Mouse (Mus musculus) layer of hippocampus, adult 9-10 months (tissue): ENCODE measurements around the gene Fgf11.

Source experiments
- DNase-seq: peaks from one replicate; pipeline ENCODE4 v3.0.0; 2022; ENCODE audit warnings: low spot score

Fgf11 gene

GRCm38 (mm10) chr11:69784793-69785272, 16.8 kb downstream of the Fgf11 start:
- no peak for DNase-seq

DNA sequence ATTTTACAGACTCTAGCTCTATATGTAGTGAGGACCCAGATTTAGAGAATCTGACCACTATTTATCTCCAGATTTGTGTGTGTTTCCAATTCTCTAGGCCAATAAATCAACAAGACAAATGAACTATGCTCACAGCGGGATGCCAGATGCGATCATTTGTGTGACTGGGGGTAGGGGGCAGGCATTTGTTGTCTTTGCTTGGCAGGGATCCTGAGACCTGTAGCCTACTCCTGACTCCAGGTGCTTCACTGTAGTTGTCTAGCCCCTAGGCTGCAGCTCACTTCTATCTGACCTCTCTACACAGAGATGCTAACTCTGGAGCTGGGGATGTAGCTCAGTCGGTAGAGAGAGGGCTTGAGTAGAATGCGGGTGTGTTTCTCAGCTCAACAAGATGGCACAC, 19.8 kb downstream of the Fgf11 start:
- no peak for DNase-seq

GRCm38 (mm10) chr11:69778985-69779384, 22.7 kb downstream of the Fgf11 start:
- no peak for DNase-seq

GRCm38 (mm10) chr11:69778258-69778982, 23.2 kb downstream of the Fgf11 start:
- DNase-seq: no peak

DNA sequence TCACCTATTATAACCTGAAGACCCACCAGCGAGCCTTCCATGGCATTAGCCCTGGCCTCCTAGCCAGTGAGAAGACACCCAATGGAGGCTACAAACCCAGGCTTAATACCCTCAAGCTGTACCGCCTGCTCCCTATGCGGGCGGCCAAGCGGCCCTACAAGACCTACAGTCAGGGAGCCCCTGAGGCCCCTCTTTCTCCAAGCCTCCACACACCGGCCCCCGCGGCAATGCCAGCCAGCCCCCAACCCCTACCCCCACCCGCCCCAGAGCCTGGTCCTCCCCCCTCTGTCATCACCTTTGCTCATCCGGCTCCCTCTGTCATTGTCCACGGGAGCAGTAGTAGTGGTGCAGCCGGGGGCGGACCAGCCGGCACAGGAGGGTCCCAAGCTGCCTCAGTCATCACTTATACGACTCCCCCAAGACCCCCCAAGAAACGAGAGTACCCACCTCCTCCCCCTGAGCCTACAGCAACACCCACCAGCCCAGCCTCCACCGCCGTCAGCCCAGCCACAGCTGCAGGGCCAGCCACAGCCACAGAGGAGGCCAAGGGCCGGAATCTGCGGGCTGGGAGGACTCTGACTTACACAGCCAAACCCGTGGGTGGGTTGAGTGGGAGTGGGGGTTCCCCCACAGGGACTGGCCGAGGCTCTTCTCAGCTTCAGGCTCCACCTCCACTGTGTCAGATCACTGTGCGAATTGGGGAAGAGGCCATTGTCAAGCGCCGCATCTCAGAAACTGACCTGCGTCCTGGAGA, 24.0 kb downstream of the Fgf11 start:
- DNase-seq: no peak

GRCm38 (mm10) chr11:69776488-69776887, 25.2 kb downstream of the Fgf11 start:
- no peak for DNase-seq

- no peak for DNase-seq
These were observed 25.9 kb downstream of the Fgf11 start for GRCm38 (mm10) chr11:69775716-69776115.

- DNase-seq: no peak
These were observed 26.7 kb downstream of the Fgf11 start for GRCm38 (mm10) chr11:69774961-69775360.

DNA sequence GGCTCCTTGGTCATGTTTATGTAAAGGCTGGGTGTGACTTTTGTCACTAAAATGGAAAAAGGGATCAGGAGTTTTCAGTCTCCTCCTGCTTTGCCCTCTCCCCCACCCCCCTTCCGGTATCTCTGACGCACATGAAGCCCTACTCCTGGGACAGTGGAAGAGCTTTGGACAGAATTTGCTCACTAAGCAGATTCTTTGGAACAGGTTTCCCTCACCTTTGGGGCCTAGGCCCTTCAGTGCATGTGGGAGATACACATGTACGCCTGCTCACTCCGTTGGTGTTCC, 34.1 kb downstream of the Fgf11 start:
- no peak for DNase-seq

DNA sequence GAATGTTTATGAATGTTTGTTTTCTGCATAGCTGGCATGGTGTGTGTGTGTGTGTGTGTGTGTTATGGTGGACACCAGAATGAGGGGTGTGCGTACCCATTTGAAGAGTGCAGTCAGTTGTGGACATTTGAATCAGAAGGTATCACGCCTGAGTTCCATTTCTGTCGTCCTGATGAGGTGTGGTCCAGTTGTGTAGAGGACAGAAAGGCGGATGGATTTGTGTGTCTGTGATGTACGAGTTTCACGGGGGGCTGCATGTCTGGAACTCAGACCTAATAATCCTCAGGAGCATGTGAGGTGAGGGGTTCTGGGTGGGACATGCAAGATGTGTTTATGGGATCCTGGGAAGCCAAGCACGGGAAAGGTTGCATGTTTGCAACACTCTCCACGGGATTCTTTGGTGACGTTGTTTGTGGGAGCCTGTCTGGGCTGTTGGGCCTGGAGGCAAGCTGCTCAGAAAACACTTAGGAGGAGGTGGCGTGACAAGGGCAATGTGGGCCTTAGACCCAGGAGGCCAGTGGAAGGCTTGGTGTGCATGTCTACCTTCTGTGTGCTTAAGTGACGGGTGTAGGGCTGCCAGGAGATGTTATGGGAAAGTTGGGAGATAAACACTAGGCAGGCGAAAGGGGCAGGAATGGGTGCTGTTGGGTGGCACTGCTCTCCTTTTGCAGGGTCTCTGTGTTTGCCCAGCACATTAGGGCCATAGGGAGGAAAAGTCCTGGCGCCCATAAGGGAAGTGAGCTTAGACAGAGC, 34.6 kb downstream of the Fgf11 start:
- DNase-seq: no peak

- no peak for DNase-seq
These were observed 35.5 kb downstream of the Fgf11 start for GRCm38 (mm10) chr11:69766126-69766609.

DNA sequence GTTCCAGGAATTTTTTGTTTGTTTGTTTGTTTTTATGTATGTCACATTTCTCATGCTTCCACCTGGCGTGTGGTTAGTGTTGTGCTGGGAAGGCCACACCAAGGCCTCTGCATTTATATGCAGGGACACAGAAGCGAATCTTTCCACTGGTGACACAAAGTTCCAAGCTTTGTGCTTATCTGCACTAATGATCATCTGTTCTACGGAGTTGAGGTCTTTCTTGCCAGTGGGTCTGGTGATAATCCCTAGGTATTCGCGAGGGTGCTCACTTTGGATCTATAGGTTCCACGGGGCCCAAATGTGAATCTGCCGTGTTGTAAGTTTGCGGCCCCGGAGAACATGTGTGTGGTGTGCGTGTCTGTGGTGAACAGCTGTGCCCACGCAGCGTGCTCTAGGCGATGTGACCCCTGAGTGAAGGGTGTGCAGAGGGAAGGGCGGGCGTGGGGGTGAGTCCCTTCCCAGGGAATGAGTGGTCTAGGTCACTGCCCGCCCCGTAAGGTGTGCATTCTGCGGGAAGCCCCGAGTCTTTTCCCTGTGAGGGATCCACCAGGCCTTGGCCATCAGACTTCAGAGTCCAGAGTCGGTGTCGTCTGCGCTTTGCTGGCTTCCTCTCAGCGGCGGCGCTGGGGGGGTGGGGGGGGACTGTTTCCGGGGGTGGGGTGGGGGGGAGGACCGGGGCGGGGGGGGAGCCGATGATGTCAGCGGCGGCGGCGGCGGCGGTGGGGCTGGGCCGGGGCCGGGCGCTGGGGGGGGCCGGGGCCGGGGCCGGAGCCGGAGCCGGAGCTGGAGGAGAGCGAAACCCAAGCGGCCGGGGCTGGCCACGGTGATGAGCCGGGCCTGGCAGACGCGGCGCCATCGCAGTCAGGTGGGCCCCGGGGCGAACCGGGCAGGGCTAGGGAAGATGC, 36.2 kb downstream of the Fgf11 start, which contains the start of gene Zbtb4:
Gene Zbtb4, plus strand, starts transcription at position 692 of the 905 bp plus-strand sequence.
- no peak for DNase-seq

GRCm38 (mm10) chr11:69763551-69763950, 38.1 kb downstream of the Fgf11 start:
- DNase-seq: no peak

DNA sequence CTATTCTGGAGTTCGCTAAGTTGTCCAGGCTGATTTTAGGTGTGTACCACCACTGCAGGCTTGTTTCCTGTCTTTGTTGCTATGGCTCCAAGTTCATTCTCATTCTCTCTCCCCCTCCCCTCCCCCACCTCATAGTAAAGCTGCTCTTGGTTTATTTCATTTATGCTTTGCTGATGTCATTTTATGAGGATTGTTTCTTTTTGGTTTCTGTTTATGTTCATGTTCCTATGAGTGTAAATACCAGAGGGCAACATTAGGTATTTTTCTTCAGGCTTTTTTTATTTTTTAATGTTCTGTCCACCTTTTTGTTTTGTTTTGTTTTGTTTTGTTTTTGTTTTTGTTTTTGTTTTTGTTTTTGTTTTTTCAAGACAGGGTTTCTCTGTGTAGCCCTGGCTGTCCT, 39.8 kb downstream of the Fgf11 start, which contains the start of gene Slc35g3:
Gene Slc35g3, minus strand, starts transcription at position 101 of the 400 bp plus-strand sequence.
- no peak for DNase-seq

- DNase-seq: no peak
These were observed 40.8 kb downstream of the Fgf11 start for GRCm38 (mm10) chr11:69760901-69761200.

DNA sequence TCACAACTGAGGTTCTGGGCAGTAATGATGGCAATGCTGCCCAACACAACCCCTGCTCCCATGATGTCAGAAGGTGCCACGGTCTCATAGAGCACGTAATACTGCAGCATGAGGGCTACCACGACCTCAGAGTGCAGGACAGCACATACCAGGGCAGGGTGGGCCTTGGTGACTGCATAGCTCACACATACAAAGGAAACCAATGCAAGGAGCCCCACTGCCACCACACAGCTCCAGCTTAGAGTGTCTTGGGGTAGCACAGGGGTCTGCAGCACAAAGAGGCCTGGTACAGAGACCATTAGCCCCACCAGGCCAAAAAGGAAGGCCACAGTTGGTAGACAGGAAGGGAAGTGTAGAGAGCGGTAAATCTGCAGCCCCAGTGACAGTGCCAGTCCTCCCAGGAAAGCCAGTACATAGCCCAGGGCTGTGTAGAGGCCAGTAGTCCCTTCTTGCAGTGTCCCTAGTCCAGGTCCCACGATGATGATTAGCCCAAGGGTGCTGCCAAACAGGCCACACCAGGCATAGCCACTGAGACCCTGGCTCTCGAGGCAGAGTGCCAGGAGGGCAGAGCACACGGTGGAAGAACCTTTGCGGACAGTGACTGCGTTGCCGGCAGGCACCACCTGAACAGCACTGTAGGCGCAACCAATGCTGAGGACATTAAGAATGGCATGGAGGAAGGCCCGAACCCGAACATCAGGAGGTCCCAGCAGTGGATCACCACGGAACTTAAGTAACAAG, 41.3 kb downstream of the Fgf11 start:
- DNase-seq: no peak

- peak; percentile 66 for DNase-seq
These were observed 42.5 kb downstream of the Fgf11 start for GRCm38 (mm10) chr11:69758971-69759721.

DNA sequence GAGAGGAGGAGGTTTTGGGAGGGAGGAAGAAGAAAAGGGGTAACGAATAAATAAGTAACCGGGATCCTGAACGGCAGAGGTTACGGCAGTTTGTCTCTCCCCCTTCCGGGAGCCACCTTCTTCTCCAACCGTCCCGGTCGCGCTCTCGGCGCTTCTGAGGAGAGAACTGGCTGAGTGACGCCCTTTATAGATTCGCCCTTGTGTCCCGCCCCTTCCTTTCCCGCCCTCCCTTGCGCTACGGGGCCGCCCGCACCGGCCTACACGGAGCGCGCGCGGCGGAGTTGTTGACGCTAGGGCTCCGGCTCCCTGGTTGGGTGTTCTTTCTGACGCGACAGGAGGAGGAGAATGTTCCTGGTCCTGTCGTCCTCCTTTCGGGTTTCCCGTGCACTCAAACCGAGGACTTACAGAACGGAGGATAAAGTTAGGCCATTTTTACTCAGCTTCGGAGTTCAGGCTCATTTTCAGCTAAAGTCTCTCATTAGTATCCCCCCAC, 43.1 kb downstream of the Fgf11 start, which contains the start of gene Polr2a:
Gene Polr2a, minus strand, starts transcription at position 160 of the 493 bp plus-strand sequence.
- peak; percentile 93 for DNase-seq

DNA sequence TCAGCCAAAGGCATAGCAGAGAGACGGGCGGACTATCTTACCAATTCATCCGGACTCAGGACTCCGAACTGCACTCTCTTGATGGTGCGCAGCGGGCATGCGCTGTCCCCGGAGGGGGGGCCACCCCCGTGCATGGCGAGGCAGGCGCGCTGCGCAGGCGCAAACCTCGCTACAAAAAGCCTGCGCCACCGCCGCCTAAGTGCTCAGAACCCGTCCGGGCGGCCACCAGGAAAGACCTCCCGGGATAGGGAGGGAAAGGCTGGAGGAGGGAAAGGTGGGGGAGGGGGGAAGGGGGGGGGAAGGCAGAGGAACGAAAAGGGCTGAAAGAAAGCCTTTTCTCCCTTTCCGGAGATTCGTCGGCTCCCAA, 43.6 kb downstream of the Fgf11 start:
- peak; percentile 94 for DNase-seq
